10 mouse cellular contexts compared by ENCODE assay signal in genomic region chr10:62863563-62863962, GRCm38 (mm10). TPM values are rescaled to one million over a fixed set of nuclear protein-coding genes. Genes with fewer than 3 reads are reported as not detected.
DNase-seq lines count a peak whose midpoint lies in the region; ATAC-seq and TF ChIP-seq lines count a peak whose summit lies in the region.
"Had no signal": no experiment of that assay in that cellular context is flagged by ENCODE, and none has a peak within 500 bp of the region (broad histone marks: within the 10 kb centered on the region; RNA-seq: fewer than 3 reads in every experiment).

No protein-coding gene starts in this region.

- WGBS in cerebellum, adult 2 months, result 0% methylated on average over 3 of the region's 3 CpGs
- 33% methylated on average over 3 of the region's 3 CpGs for WGBS in liver, postnatal 0 days (ENCODE audit: insufficient replicate concordance)
- 56% methylated on average over 3 of the region's 3 CpGs for WGBS in liver, embryonic 11.5 days
- WGBS in limb, embryonic 15.5 days, result 49% methylated on average over 3 of the region's 3 CpGs
- 50% methylated on average over 3 of the region's 3 CpGs for WGBS in stomach, embryonic 16.5 days

- H3K9ac ChIP-seq in liver, postnatal 0 days (replicated peaks), result no peak overlapping the region
- no peak overlapping the region for H3K9ac ChIP-seq in liver, embryonic 11.5 days (ENCODE audit: low read depth, low read length)
- no peak overlapping the region for H3K9ac ChIP-seq in limb, embryonic 15.5 days
- peak overlapping the region; percentile 48 for H3K9ac ChIP-seq in stomach, embryonic 16.5 days (ENCODE audit: low read length)

- 0 out of 2 replicates have a peak, but pooled peaks cover 3% of the 10 kb centered on the region for H3K9me3 ChIP-seq in liver, postnatal 0 days (ENCODE audit: low read length)
- H3K9me3 ChIP-seq in liver, embryonic 11.5 days (ENCODE audit: control insufficient read depth, low read length), result no peaks in the 10 kb centered on the region; the same call in 1 of the 2 replicates
- no peaks in the 10 kb centered on the region for H3K9me3 ChIP-seq in limb, embryonic 15.5 days
- H3K9me3 ChIP-seq in stomach, embryonic 16.5 days (replicated peaks; ENCODE audit: control insufficient read depth, low read length), result 0 out of 2 replicates have a peak, but pooled peaks cover 3% of the 10 kb centered on the region

- no peaks in the 10 kb centered on the region for H3K36me3 ChIP-seq in liver, postnatal 0 days (replicated peaks; ENCODE audit: insufficient read depth, low read length)
- H3K36me3 ChIP-seq in liver, embryonic 11.5 days (ENCODE audit: control insufficient read depth, insufficient read depth, low read length), result no peaks in the 10 kb centered on the region
- H3K36me3 ChIP-seq in limb, embryonic 15.5 days, result 0 out of 2 replicates have a peak, but pooled peaks cover 4% of the 10 kb centered on the region
- H3K36me3 ChIP-seq in stomach, embryonic 16.5 days (ENCODE audit: control insufficient read depth, insufficient read depth, low read length), result no peaks in the 10 kb centered on the region

- TF ChIP-seq CTCF in cerebellum, adult 2 months (IDR thresholded peaks at IDR 0.05; ENCODE audit: borderline replicate concordance, insufficient read depth, low read depth, low read length), result no peak
- no peak for TF ChIP-seq CTCF in liver, postnatal 0 days (IDR thresholded peaks at IDR 0.05; ENCODE audit: low read depth)

- H3K4me1 ChIP-seq in cerebellum, adult 2 months (ENCODE audit: control insufficient read depth, insufficient read depth, low read length), result peaks cover 17% of the 10 kb centered on the region
- peaks cover 8% of the 10 kb centered on the region; the same call in 1 of the 2 replicates for H3K4me1 ChIP-seq in liver, postnatal 0 days (ENCODE audit: insufficient read depth)
- peaks cover 5% of the 10 kb centered on the region; the same call in 1 of the 2 replicates for H3K4me1 ChIP-seq in liver, embryonic 11.5 days (replicated peaks; ENCODE audit: control insufficient read depth, insufficient read depth, low read length)
- H3K4me1 ChIP-seq in limb, embryonic 15.5 days, result peaks cover 24% of the 10 kb centered on the region
- H3K4me1 ChIP-seq in stomach, embryonic 16.5 days (ENCODE audit: control insufficient read depth, insufficient read depth, low read length), result peaks cover 15% of the 10 kb centered on the region

- peak overlapping the region; percentile 6; the same call in 1 of the 2 replicates for H3K4me2 ChIP-seq in liver, postnatal 0 days (ENCODE audit: low read depth, low read length)
- no peak overlapping the region for H3K4me2 ChIP-seq in liver, embryonic 11.5 days
- H3K4me2 ChIP-seq in limb, embryonic 15.5 days, result peak overlapping the region; percentile 35
- H3K4me2 ChIP-seq in stomach, embryonic 16.5 days (ENCODE audit: low read depth, low read length), result peak overlapping the region; percentile 87

- no peaks in the 10 kb centered on the region for H3K27me3 ChIP-seq in cerebellum, adult 2 months (ENCODE audit: control insufficient read depth, insufficient read depth, low read length)
- H3K27me3 ChIP-seq in liver, postnatal 0 days (ENCODE audit: insufficient read depth, low read length), result no peaks in the 10 kb centered on the region
- H3K27me3 ChIP-seq in liver, embryonic 11.5 days (replicated peaks; ENCODE audit: control insufficient read depth, insufficient read depth, low read length), result no peaks in the 10 kb centered on the region
- no peaks in the 10 kb centered on the region for H3K27me3 ChIP-seq in limb, embryonic 15.5 days
- no peaks in the 10 kb centered on the region for H3K27me3 ChIP-seq in stomach, embryonic 16.5 days (ENCODE audit: control insufficient read depth, insufficient read depth, low read length)

- peak overlapping the region; percentile 68 for H3K4me3 ChIP-seq in cerebellum, adult 2 months (replicated peaks; ENCODE audit: insufficient read depth, low read depth, low read length)
- H3K4me3 ChIP-seq in liver, postnatal 0 days (ENCODE audit: low read depth, low read length), result no peak overlapping the region
- no peak overlapping the region for H3K4me3 ChIP-seq in liver, embryonic 11.5 days (ENCODE audit: low read depth, low read length)
- 0 out of 2 replicates have a peak overlapping the region, but pooled peaks have one; percentile 20 for H3K4me3 ChIP-seq in limb, embryonic 15.5 days
- H3K4me3 ChIP-seq in stomach, embryonic 16.5 days (replicated peaks; ENCODE audit: low read length), result peak overlapping the region; percentile 25
- H3K4me3 ChIP-seq: erythroblast, embryonic 14.5 days had no signal

- TF ChIP-seq POLR2A in cerebellum, adult 2 months (IDR thresholded peaks at IDR 0.05; ENCODE audit: borderline replicate concordance, insufficient read depth, low read length), result no peak

- TF ChIP-seq EP300 in liver, postnatal 0 days (IDR thresholded peaks at IDR 0.05; ENCODE audit: low read depth), result no peak

- H3K27ac ChIP-seq in cerebellum, adult 2 months (ENCODE audit: insufficient read depth, low read length), result peak overlapping the region; percentile 75; the same call in 1 of the 2 replicates
- no peak overlapping the region for H3K27ac ChIP-seq in liver, postnatal 0 days (ENCODE audit: low read depth)
- no peak overlapping the region for H3K27ac ChIP-seq in liver, embryonic 11.5 days (ENCODE audit: low read depth, low read length)
- no peak overlapping the region for H3K27ac ChIP-seq in limb, embryonic 15.5 days
- H3K27ac ChIP-seq in stomach, embryonic 16.5 days (ENCODE audit: low read length), result no peak overlapping the region

- no peak for ATAC-seq in liver, postnatal 0 days
- ATAC-seq in liver, embryonic 11.5 days (replicated peaks; ENCODE audit: low FRiP score), result no peak
- no peak for ATAC-seq in limb, embryonic 15.5 days (ENCODE audit: insufficient number of reproducible peaks, low FRiP score, low TSS enrichment, low read depth)
- no peak for ATAC-seq in stomach, embryonic 16.5 days (ENCODE audit: insufficient read depth, low FRiP score)
- no peak for ATAC-seq in cerebellum, adult (ENCODE audit: insufficient number of reproducible peaks, low FRiP score, low TSS enrichment)

- DNase-seq in cerebellum, adult 2 months, result peak in 1 of 2 experiments; percentile 34
- no peak for DNase-seq in cerebellum, adult 9-10 months
- DNase-seq in liver, postnatal 0 days, result no peak
- no peak for DNase-seq in liver, embryonic 11.5 days (ENCODE audit: low spot score)
- no peak for DNase-seq in right cerebral cortex, adult 2 months (ENCODE audit: low spot score in 2 of 2)
- DNase-seq: thymus, adult 2 months had no signal

RNA-seq across cellular contexts. Expression of gene Tet1, which starts 45.2 kb away (rescaled TPM):
- polyA plus RNA-seq in cerebellum, adult 2 months (2012; rRNA removed), result 6.5 and 7.4 TPM in 2 replicates
- polyA plus RNA-seq in liver, postnatal 0 days (2015; fragmentation: Nextera tagmentation; extraction: Ambion mirVana), result 0.97 and 0.99 TPM in 2 replicates
- polyA plus RNA-seq in liver, embryonic 11.5 days (2014; fragmentation: Nextera tagmentation; extraction: Ambion mirVana), result 11.7 and 12.9 TPM in 2 replicates
- polyA plus RNA-seq in limb, embryonic 15.5 days (2015; fragmentation: Nextera tagmentation; extraction: Ambion mirVana), result 22.8 and 24.9 TPM in 2 replicates
- polyA plus RNA-seq in stomach, embryonic 16.5 days (2015; fragmentation: Nextera tagmentation; extraction: Ambion mirVana), result 15.3 and 20.5 TPM in 2 replicates
- polyA plus RNA-seq: erythroblast, embryonic 14.5 days had no signal

RNA-seq across cellular contexts. Expression of gene Slc25a16, which starts 56.9 kb away (rescaled TPM):
- 27.0 and 28.4 TPM in 2 replicates for polyA plus RNA-seq in cerebellum, adult 2 months (2012; rRNA removed)
- polyA plus RNA-seq in liver, postnatal 0 days (2015; fragmentation: Nextera tagmentation; extraction: Ambion mirVana), result 13.9 and 14.3 TPM in 2 replicates
- polyA plus RNA-seq in liver, embryonic 11.5 days (2014; fragmentation: Nextera tagmentation; extraction: Ambion mirVana), result 13.5 and 15.7 TPM in 2 replicates
- polyA plus RNA-seq in limb, embryonic 15.5 days (2015; fragmentation: Nextera tagmentation; extraction: Ambion mirVana), result 12.0 and 12.9 TPM in 2 replicates
- polyA plus RNA-seq in stomach, embryonic 16.5 days (2015; fragmentation: Nextera tagmentation; extraction: Ambion mirVana), result 13.4 and 13.9 TPM in 2 replicates

Comparison
In these comparisons a context has a peak if more than half of its experiments do, and no peak if none do; other contexts are left out.
1. H3K4me3 ChIP-seq: peak in cerebellum, adult 2 months (single experiment), limb, embryonic 15.5 days (single experiment) and stomach, embryonic 16.5 days (single experiment); none in liver, postnatal 0 days (single experiment) and liver, embryonic 11.5 days (single experiment).